Mouse (Mus musculus) small intestine, adult 2 months (tissue): ENCODE data around the gene Tmem179.

Experiments used
- CTCF ChIP-seq: fragments of 200-500 bp; IDR thresholded peaks from 2 replicates; pipeline ENCODE4 v1.5.1; 2012; ENCODE audit warnings: low read depth, mild to moderate bottlenecking, control low read depth, inconsistent platforms, low read length, moderate library complexity, mixed read lengths; ENCODE audit not compliant: insufficient replicate concordance, insufficient read length; ENCODE audit errors: extremely low read depth
- POLR2A ChIP-seq: fragments of 200-500 bp; IDR thresholded peaks from 2 replicates; pipeline ENCODE4 v1.6.1; 2012; ENCODE audit warnings: low read depth, mild to moderate bottlenecking, control low read depth, inconsistent platforms, low read length, moderate library complexity

- TF ChIP-seq POLR2A (no peak), CTCF (no peak)
Observed at GRCm38 (mm10) chr12:112516697-112517337, at the start of gene Tmem179.
